Mouse (Mus musculus) spleen, adult 2 months (tissue): ENCODE measurements around the gene Lrrc37a. TPM values are rescaled to one million over a fixed set of nuclear protein-coding genes. Genes with fewer than 3 reads are reported as not detected.
"Not testable (repeated sequence)": the region's sequence is repeated elsewhere in the genome, so short reads cannot be mapped to it uniquely, and the experiment has no call there.

Experiments
- DNase-seq, 2 experiments: peaks; one replicate each; pipeline versions ENCODE4 v3.0.0 to v3.0.0-alpha.2; 2012 to 2021; ENCODE audit warnings: low spot score in 2 of 2, low read depth in 1 of 2
- H3K27ac ChIP-seq: fragments of 200-500 bp; 2 replicates; pipeline ENCODE4 v1.5.1; 2012; ENCODE audit warnings: low read length, inconsistent platforms; ENCODE audit not compliant: insufficient read depth
- H3K27me3 ChIP-seq: fragments of 200-500 bp; 2 replicates; pipeline ENCODE4 v1.6.1; 2012; ENCODE audit warnings: mild to moderate bottlenecking, moderate library complexity, low read length, inconsistent platforms; ENCODE audit not compliant: control insufficient read depth, insufficient read depth
- H3K36me3 ChIP-seq: fragments of 200-500 bp; 2 replicates; pipeline ENCODE4 v1.6.1; 2012; ENCODE audit warnings: mild to moderate bottlenecking, low read length, inconsistent platforms; ENCODE audit not compliant: control insufficient read depth, insufficient read depth
- H3K4me1 ChIP-seq: fragments of 200-500 bp; 2 replicates; pipeline ENCODE4 v1.6.1; 2011; ENCODE audit warnings: inconsistent platforms; ENCODE audit not compliant: control insufficient read depth, insufficient read depth, insufficient read length
- H3K4me3 ChIP-seq: fragments of 200-500 bp; 2 replicates; pipeline ENCODE4 v1.5.1; 2011; ENCODE audit warnings: mild to moderate bottlenecking, inconsistent platforms; ENCODE audit not compliant: insufficient read depth, insufficient read length; ENCODE audit errors: extremely low read depth
- CTCF ChIP-seq: fragments of 200-500 bp; IDR thresholded peaks from 2 replicates; pipeline ENCODE4 v1.5.1; 2011; ENCODE audit warnings: mild to moderate bottlenecking, inconsistent platforms; ENCODE audit not compliant: insufficient read depth, insufficient read length, insufficient replicate concordance; ENCODE audit errors: extremely low read depth
- POLR2A ChIP-seq: fragments of 200-500 bp; IDR thresholded peaks from 2 replicates; pipeline ENCODE4 v1.6.1; 2011; ENCODE audit warnings: low read depth, low read length, inconsistent platforms
- WGBS: fragments of 180-500 bp; shearing (Covaris S2); methylation state at CpG from one replicate; pipeline ENCODE4 v1.1.7; 2018; 5-methylcytosine and 5-hydroxymethylcytosine counted together
- polyA plus RNA-seq: library from polyadenylated mRNA; depleted of rRNA; stranded (reverse); fragments of >200 nt; gene quantifications from 2 replicates; pipeline ENCODE4 v1.2.3, GENCODE M21; 2012

Lrrc37a gene
- polyA plus RNA-seq, 1 experiment: not detected

- peaks cover 6% of the 10 kb centered on the region for H3K36me3 ChIP-seq
- H3K4me1 ChIP-seq: peaks cover 8% of the 10 kb centered on the region; the same call in 1 of the 2 replicates
- TF ChIP-seq CTCF (no peak), POLR2A (no peak)
- no peak for DNase-seq
- H3K27ac ChIP-seq: no peak overlapping the region
- WGBS: 84% methylated on average over 1 of the region's 1 CpGs
- no peak overlapping the region for H3K4me3 ChIP-seq
- H3K27me3 ChIP-seq: no peaks in the 10 kb centered on the region
These were observed 93.1 kb downstream of the Lrrc37a start for GRCm38 (mm10) chr11:103411301-103411700.

DNA sequence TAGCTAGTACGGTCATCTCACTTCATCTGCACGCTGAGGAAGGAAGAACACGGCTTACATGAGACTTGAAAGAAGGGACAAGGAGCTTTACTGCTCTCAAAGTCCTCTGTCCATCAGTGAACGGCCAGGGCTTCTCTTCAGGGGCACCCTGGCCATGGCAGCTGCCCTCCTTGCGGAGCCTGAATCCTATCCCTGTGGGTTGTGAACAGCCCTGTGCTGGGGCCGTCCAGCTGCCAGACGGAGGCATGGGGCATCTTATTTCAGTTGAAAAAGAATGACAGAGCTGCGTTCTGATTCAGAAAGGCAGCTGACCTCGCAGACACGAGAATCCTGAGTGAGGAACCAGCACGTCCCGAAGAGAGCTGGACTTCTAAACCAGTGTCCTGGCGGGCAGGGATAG is 95.5 kb downstream of the Lrrc37a start:
- H3K27ac ChIP-seq: no peak overlapping the region
- WGBS: 95% methylated on average over 13 of the region's 13 CpGs
- no peak overlapping the region for H3K4me3 ChIP-seq
- peaks cover 8% of the 10 kb centered on the region for H3K36me3 ChIP-seq
- no peak for DNase-seq
- no peaks in the 10 kb centered on the region for H3K27me3 ChIP-seq
- TF ChIP-seq CTCF (no peak), POLR2A (no peak)
- peaks cover 8% of the 10 kb centered on the region; the same call in 1 of the 2 replicates for H3K4me1 ChIP-seq

DNA sequence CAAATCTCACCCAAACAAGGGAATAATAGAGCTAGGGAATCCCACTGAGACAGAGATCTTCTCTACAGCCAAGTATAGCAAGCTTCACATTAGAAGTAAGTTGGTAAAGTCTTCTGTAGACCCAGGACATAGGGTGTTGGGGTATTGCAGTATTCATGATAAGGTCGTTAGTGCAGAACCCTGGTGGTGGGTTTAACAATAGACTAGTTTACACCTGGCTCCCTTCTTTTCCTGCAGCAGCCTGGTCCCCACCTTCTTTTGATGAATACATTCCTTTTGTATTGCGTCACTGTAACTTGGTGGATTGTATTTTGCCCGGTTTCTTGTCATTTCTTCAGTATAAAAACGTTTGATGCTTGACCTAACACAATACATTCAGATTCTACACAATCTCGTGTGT is 97.3 kb downstream of the Lrrc37a start:
- H3K4me3 ChIP-seq: not testable (repeated sequence)
- 91% methylated on average over 5 of the region's 5 CpGs for WGBS
- H3K36me3 ChIP-seq: peaks cover 12% of the 10 kb centered on the region

GRCm38 (mm10) chr11:103406551-103406950 is 97.8 kb downstream of the Lrrc37a start:
- Histone ChIP-seq H3K4me1 (peaks cover 8% of the 10 kb centered on the region; the same call in 1 of the 2 replicates), H3K27me3 (no peaks in the 10 kb centered on the region), H3K27ac (no peak overlapping the region; the same call in 1 of the 2 replicates), H3K4me3 (no peak overlapping the region), H3K36me3 (peaks cover 12% of the 10 kb centered on the region)
- 77% methylated on average over 7 of the region's 7 CpGs for WGBS
- DNase-seq: no peak
- TF ChIP-seq CTCF (no peak), POLR2A (no peak)

More for the DNA sequence above, 97.3 kb downstream of the Lrrc37a start:
- H3K4me1 ChIP-seq, H3K27ac ChIP-seq, DNase-seq, H3K27me3 ChIP-seq: not testable (repeated sequence)

GRCm38 (mm10) chr11:103405814-103406213 is 98.6 kb downstream of the Lrrc37a start:
- H3K4me1 ChIP-seq: peaks cover 4% of the 10 kb centered on the region; the same call in 1 of the 2 replicates
- no peak overlapping the region for H3K27ac ChIP-seq
- no peak overlapping the region for H3K4me3 ChIP-seq
- TF ChIP-seq CTCF (no peak), POLR2A (no peak)
- DNase-seq: no peak
- 90% methylated on average over 1 of the region's 1 CpGs for WGBS
- peaks cover 12% of the 10 kb centered on the region for H3K36me3 ChIP-seq
- H3K27me3 ChIP-seq: no peaks in the 10 kb centered on the region

DNA sequence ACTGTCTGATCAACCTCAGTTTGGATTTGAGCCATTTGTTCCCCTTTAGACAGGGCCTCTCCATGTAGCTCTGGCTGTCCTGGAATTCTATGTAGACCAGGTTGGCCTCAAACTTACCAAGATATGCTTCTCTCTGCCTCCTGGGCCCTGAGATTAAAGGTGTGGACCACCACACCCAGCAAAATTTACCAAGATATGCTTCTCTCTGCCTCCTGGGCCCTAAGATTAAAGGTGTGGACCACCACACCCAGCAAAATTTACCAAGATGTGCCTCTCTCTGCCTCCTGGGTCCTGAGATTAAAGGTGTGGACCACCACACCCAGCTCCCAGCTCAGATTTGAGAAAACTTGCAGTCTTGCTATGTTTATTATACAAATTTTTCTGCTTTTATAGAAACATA is 99.8 kb downstream of the Lrrc37a start:
- DNase-seq: no peak
- no peaks in the 10 kb centered on the region; the same call in 1 of the 2 replicates for H3K4me1 ChIP-seq
- peaks cover 12% of the 10 kb centered on the region for H3K36me3 ChIP-seq
- H3K4me3 ChIP-seq: no peak overlapping the region
- H3K27me3 ChIP-seq: no peaks in the 10 kb centered on the region
- H3K27ac ChIP-seq: no peak overlapping the region
- TF ChIP-seq CTCF: no peak
- no peak for TF ChIP-seq POLR2A

DNA sequence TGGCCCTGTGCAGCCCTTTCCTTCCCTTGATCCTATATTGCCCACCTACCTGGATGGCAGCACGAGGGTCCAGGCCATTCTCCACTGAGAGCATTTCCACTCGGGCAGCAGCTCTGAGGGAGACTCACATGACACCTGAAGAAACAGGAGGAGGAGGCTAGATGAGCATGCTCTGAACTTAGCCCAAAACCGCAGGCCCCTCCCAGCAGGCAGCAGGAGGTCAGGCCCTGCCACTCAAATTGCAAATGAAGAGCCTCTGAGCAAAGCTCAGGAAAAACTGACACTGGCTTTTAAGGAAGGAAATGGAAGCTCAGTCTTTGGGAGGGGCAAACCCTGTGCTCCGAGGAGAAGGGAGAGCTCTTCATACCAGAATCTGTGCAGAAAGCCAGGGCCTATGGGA is 100.6 kb downstream of the Lrrc37a start:
- DNase-seq: no peak
- Histone ChIP-seq H3K27ac (no peak overlapping the region), H3K4me1 (no peaks in the 10 kb centered on the region; the same call in 1 of the 2 replicates), H3K4me3 (no peak overlapping the region), H3K36me3 (peaks cover 10% of the 10 kb centered on the region), H3K27me3 (no peaks in the 10 kb centered on the region)
- WGBS: 79% methylated on average over 4 of the region's 4 CpGs
- TF ChIP-seq CTCF (no peak), POLR2A (no peak)
